Mouse (Mus musculus) monocyte, adult 5-6 weeks (primary cell): ENCODE results near the gene Nmt1. TPM values are rescaled to one million over a fixed set of nuclear protein-coding genes. Genes with fewer than 3 reads are reported as not detected.

Source experiments
- ATAC-seq: fragments of 153-309, 156-312 bp; replicated peaks from 2 replicates; pipeline ENCODE4 v1.8.0; 2017; ENCODE audit warnings: mild to moderate bottlenecking; ENCODE audit not compliant: low TSS enrichment, insufficient number of reproducible peaks, severe bottlenecking, poor library complexity, low FRiP score
- total RNA-seq: library from RNA; stranded (forward); fragments of 200-1000, 200-491, 200-594 nt; gene quantifications from 3 replicates; pipeline ENCODE4 v1.2.3, GENCODE M21; 2017

Gene Nmt1
- total RNA-seq, 1 experiment from 2014 or later, result 55.9 TPM

GRCm38 (mm10) chr11:103116008-103116818 is 88.2 kb downstream of the Nmt1 start, which contains the start of gene Hexim1:
Gene Hexim1, plus strand, starts transcription at chr11:103116231.
- ATAC-seq, result peak; percentile 91

DNA sequence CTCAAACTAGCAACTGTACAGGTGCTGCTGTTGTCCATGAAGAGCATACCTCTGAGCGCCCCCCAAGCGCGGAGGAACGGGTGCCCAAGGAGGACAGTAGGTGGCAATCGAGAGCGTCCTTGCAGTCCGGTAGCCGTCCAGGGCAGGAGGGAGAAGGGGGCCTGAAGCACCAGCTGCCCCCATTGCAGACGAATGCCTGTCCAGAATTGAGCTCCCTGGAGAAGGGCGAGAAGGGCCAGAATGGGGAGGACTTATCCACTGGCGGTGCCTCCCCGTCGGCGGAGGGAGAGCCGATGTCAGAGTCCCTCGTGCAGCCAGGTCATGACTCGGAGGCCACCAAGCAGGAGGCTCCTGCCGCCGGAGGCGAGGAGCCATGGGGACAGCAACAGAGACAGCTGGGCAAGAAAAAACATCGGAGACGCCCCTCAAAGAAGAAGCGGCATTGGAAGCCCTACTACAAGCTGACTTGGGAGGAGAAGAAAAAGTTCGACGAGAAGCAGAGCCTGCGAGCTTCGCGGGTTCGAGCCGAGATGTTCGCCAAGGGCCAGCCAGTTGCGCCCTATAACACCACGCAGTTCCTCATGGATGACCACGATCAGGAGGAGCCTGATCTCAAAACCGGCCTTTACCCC is 89.1 kb downstream of the Nmt1 start:
- peak; percentile 22; the same call in 1 of the 2 replicates for ATAC-seq

- no peak for ATAC-seq
Measured at GRCm38 (mm10) chr11:103117591-103118009, 89.6 kb downstream of the Nmt1 start.

Other genes starting within 250 kb of the Nmt1 start
- not detected in 3 replicates for gene Gjc1, start 208.5 kb upstream of the Nmt1 start, total RNA-seq
- gene Higd1b, start 192.3 kb upstream of the Nmt1 start, total RNA-seq, result not detected in 3 replicates
- gene Eftud2, start 147.2 kb upstream of the Nmt1 start, total RNA-seq, result 67.8 to 73.5 TPM (median 72.3 TPM) in 3 replicates
- not detected in 3 replicates for gene Ccdc103, start 147.0 kb upstream of the Nmt1 start, total RNA-seq
- gene Fam187a, start 143.0 kb upstream of the Nmt1 start, total RNA-seq, result not detected in 3 replicates
- not detected in 3 replicates for gene Gfap, start 127.3 kb upstream of the Nmt1 start, total RNA-seq
- gene Kif18b, start 103.1 kb upstream of the Nmt1 start, total RNA-seq, result 0.19 TPM in 1 of 3 replicates, not detected in the others
- gene C1ql1, start 81.5 kb upstream of the Nmt1 start, total RNA-seq, result not detected in 3 replicates
- gene Dcakd, start 143 bp downstream of the Nmt1 start, total RNA-seq, result 15.5 to 32.4 TPM (median 15.8 TPM) in 3 replicates
- 0.97 TPM in 1 of 3 replicates, not detected in the others for gene Plcd3, start 73.5 kb downstream of the Nmt1 start, total RNA-seq
- gene Acbd4, start 73.5 kb downstream of the Nmt1 start, total RNA-seq, result 21.8 to 32.6 TPM (median 28.3 TPM) in 3 replicates
- 90.9 to 99.4 TPM (median 96.2 TPM) in 3 replicates for gene Hexim1, start 88.0 kb downstream of the Nmt1 start, total RNA-seq
- gene Hexim2, start 104.2 kb downstream of the Nmt1 start, total RNA-seq, result 0.87 to 2.5 TPM in 2 of 3 replicates, not detected in the other
- 189 to 455 TPM (median 252 TPM) in 3 replicates for gene Fmnl1, start 142.9 kb downstream of the Nmt1 start, total RNA-seq
- gene 1700023F06Rik, start 180.4 kb downstream of the Nmt1 start, total RNA-seq, result not detected in 3 replicates
- gene Spata32, start 190.2 kb downstream of the Nmt1 start, total RNA-seq, result not detected in 3 replicates
- 72.0 to 89.0 TPM (median 88.0 TPM) in 3 replicates for gene Map3k14, start 239.3 kb downstream of the Nmt1 start, total RNA-seq